Mouse (Mus musculus): ENCODE measurements around the gene Ufsp1. TPM values are rescaled to one million over a fixed set of nuclear protein-coding genes. Genes with fewer than 3 reads are reported as not detected.
A peak's percentile ranks its signal among the peaks of the same experiment; 100 is the strongest.
"Not testable (repeated sequence)": the region's sequence is repeated elsewhere in the genome, so short reads cannot be mapped to it uniquely, and the experiment has no call there.

The Ufsp1 gene
- 11.9 and 12.5 TPM in 2 replicates for polyA plus RNA-seq (2016; fragmentation: Nextera tagmentation; extraction: Ambion mirVana)

DNA sequence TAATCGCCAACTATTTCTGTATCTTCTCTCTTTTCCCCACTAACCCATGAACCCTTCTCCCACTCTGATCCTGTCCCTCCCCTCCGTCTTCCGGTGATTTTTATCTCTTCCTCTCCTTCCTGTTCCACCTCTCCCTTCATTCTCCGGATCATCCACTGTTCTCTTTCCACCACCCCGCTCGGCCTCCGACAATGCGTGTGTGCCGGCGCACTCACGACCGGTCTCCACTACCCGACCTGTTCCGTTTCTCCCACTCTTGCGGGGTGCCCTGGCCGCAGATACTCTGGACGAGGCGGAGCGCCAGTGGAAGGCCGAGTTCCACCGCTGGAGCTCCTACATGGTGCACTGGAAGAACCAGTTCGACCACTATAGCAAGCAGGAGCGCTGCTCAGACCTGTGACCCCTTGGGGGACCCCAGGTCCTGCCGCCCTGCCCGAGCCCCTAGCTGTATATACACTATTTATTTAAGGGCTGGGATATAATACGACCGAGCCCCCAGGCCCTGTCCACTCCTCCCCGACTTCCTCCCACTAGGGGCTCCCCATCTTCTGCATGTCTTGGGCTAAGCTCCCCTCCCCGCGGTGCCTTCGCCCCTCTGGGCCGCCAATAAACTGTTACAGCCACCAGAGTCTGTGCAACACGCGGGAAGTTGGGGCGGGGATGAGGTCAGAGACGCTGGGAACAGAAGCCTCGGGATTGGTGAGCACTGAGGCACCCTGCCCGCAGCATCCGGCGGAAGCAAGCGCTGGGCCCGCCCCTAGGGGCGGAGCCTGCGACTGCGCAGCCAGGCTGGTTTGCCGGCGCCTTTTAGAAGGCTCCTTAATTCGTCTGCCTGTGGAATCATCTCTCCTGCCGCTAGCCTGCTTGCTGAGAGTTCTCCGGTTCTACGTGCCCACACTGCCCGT lies at the start of gene Ufsp1:
Ufsp1 (plus strand) TSS at position 791 of the 905 bp plus-strand sequence.
- WGBS (ENCODE audit: insufficient replicate concordance): under 1% methylated on average over 52 of the region's 52 CpGs
- peak within 1 kb of the TSS; percentile 91 for H3K9ac ChIP-seq
- peak within 1 kb of the TSS; percentile 100 for H3K4me2 ChIP-seq
- no peaks in the 10 kb centered on the region for H3K9me3 ChIP-seq (replicated peaks)
- ATAC-seq: peak; percentile 76
- H3K27ac ChIP-seq: peak within 1 kb of the TSS; percentile 100
- H3K36me3 ChIP-seq: peaks cover 54% of the 10 kb centered on the region
- peak within 1 kb of the TSS; percentile 77 for H3K4me3 ChIP-seq
- H3K4me1 ChIP-seq: peaks cover 67% of the 10 kb centered on the region
- peaks cover 17% of the 10 kb centered on the region for H3K27me3 ChIP-seq (replicated peaks)

DNA sequence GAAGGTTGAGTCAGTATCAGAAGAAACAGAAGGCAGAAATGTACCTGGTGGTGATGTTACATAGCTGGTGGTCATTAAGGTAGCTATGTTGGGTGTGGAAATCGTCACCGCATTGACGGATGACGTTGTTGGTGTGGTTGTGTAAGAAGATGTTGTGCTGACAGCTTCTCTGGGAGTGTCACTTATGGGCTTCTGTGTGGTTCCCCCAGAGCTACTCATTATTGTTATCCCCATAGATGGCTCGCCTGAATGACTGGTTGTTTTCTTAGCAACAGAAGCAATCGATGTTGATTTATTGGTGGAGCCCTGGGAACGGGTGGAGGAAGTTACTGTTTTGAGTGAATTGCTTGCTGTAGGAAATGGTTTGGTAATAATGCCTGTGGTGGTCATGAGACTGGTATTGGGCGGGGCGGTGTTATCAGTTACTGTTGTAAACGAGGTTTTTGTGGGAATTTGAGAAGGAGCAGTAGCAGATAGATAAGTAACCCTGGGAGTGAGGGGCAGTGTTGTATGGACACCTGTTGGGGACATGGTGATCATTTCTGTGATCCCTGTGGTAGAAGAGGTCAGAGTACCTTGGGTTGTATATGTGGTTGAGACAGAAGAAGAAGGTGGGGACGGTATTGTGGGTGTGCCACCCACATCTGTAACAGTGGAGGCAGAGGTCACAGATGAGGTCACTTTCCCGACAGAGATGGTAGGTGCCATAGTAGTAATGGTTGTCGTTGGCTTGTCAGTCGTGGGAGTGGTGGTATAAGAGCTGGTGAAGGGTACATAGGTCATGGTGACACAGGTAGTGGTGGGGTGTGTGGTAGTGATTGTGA lies 30.3 kb upstream of the Ufsp1 start:
- ATAC-seq: no peak
- WGBS (ENCODE audit: insufficient replicate concordance): 45% methylated on average over 14 of the region's 14 CpGs

DNA sequence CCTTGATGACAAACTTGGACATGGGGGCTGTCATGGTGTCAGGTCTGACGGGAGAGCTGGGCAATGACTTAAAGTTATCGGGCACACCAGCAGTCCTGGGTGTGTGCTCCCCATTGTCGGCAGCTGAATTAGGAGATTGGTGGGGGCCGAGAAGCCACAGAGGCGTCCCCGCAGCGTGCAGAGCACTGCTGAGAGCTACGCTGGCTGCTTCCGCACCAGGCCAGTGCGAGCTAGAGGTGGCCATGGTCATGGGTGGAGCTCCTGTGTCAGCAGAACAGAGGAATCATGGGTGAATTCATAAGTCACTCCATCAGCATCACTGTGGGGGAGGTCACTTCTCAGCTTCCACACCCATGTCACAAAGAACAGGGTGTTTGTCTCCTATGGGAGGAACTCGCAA lies 29.6 kb upstream of the Ufsp1 start:
- no peak overlapping the region for H3K4me2 ChIP-seq
- WGBS (ENCODE audit: insufficient replicate concordance): 67% methylated on average over 11 of the region's 11 CpGs
- no peaks in the 10 kb centered on the region for H3K9me3 ChIP-seq (replicated peaks)

More for the DNA sequence above, 30.3 kb upstream of the Ufsp1 start:
- H3K36me3 ChIP-seq: no peaks in the 10 kb centered on the region
- H3K27ac ChIP-seq: no peak overlapping the region
- no peak overlapping the region for H3K9ac ChIP-seq
- H3K4me2 ChIP-seq: no peak overlapping the region
- H3K4me1 ChIP-seq: peaks cover 13% of the 10 kb centered on the region
- H3K4me3 ChIP-seq: no peak overlapping the region
- peaks cover 10% of the 10 kb centered on the region for H3K27me3 ChIP-seq (replicated peaks)
- no peaks in the 10 kb centered on the region for H3K9me3 ChIP-seq (replicated peaks)

DNA sequence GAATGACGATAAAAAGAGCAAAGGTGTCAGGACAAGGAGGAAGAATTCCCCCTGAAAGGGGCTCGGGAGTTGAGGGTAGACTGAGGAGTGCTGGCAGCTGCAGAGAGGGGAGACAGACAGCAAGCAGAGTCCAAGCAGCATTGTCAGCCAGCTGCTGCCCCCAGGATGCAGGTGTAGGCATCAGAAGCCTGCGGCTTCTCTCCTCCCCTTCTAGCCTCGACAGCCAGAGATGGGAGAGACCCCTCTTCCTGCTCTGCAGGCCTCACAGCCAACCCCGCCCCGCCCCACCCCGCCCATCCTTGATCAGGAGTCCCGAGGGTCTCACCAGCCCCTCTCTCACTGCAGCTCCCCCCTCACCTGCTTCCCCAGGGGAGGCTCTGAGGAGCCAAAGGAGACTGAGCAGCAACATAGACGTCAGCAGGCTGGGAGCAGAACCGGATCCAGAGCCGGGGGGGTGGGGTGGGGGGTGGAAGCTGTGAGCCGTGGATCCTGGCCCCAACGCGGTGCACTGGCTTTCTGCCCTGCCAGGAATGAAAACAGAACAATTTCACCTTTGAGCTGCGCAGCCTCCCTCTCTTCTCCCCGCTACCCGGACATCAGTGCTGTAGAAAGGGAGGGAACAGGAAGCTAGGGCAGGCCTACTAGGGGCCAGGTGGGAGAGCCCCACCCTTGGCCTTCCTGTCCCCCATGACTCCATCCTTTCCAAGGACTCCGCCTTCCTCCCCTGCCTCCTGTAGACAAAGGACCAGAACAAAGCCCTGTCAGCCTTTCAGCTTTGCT lies 26.1 kb upstream of the Ufsp1 start:
- Histone ChIP-seq H3K9me3 (replicated peaks) (no peaks in the 10 kb centered on the region), H3K36me3 (no peaks in the 10 kb centered on the region), H3K9ac (no peak overlapping the region), H3K4me3 (no peak overlapping the region), H3K27me3 (replicated peaks) (peaks cover 10% of the 10 kb centered on the region), H3K4me2 (no peak overlapping the region), H3K4me1 (peaks cover 13% of the 10 kb centered on the region), H3K27ac (no peak overlapping the region)
- 22% methylated on average over 17 of the region's 18 CpGs for WGBS (ENCODE audit: insufficient replicate concordance)
- ATAC-seq: no peak

More for the DNA sequence above, 29.6 kb upstream of the Ufsp1 start:
- Histone ChIP-seq H3K27me3 (replicated peaks) (peaks cover 10% of the 10 kb centered on the region), H3K4me1 (peaks cover 13% of the 10 kb centered on the region), H3K27ac (no peak overlapping the region), H3K4me3 (no peak overlapping the region), H3K9ac (no peak overlapping the region), H3K36me3 (no peaks in the 10 kb centered on the region)
- ATAC-seq: no peak

DNA sequence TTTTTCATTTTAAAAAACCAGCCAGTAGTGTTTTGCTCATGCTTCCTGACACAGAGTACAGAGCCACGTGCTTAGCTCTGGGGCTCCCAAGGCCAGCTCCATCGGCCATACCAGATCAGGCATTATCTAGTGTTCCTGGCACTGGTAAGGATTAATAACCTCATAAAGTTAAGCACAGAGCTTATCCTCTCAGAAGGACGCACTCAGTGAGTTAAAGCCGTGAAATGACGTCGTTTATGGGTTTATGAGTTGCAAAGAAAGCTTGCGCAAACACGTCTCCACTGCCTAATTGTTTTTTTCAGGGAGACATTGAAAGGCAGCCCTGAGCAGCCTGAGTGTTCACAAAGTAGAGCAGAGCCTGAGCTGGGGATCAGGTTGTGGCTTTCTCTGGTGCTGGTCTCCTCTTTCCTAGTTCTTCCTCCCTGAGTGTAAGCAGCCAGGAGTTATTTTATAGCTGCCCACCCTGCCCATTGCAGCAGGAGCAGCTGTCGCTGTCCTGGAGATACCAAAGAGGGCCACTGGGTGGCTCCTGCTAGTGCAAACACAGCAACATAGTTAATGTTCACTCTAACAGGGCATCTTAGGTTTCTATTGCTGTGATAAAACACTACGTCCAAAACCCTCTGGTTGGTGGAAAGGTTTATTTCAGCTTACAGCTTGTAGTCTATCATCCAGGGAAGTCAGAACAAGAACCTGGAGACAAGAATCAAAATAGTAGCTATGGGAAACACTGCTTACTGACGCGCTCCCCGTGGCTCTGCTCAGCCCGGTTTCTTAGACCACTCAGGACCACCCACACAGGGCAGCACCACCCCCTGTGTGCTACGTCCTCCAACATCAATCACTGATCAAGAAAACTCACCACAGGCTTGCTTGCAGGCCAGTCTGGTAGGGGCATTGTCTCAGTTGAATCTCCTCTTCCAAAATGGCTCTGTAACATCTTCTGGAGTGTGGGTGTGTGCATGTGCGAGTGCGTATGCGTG lies 16.8 kb upstream of the Ufsp1 start:
- Histone ChIP-seq H3K9me3 (replicated peaks) (0 out of 2 replicates have a peak, but pooled peaks cover 5% of the 10 kb centered on the region), H3K36me3 (no peaks in the 10 kb centered on the region), H3K4me1 (no peaks in the 10 kb centered on the region), H3K27ac (no peak overlapping the region), H3K4me3 (no peak overlapping the region), H3K9ac (no peak overlapping the region), H3K4me2 (no peak overlapping the region), H3K27me3 (replicated peaks) (peaks cover 4% of the 10 kb centered on the region; the same call in 1 of the 2 replicates)
- WGBS (ENCODE audit: insufficient replicate concordance): 55% methylated on average over 18 of the region's 18 CpGs
- ATAC-seq: no peak

DNA sequence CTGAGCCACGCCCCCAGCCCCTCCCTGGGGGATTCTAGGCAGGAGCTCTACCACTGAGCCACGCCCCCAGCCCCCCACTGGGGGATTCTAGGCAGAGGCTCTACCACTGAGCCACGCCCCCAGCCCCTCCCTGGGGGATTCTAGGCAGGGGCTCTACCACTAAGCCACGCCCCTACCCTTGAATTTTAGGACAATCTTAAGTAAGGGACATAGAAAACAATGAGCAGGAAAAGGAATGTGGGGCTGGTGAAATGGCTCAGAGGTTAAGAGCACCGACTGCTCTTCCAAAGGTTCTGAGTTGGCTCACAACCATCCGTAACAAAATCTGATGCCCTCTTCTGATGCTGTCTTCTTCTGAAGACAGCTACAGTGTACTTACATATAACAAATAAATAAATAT lies 10.0 kb upstream of the Ufsp1 start:
- Histone ChIP-seq H3K27me3 (replicated peaks) (peaks cover 31% of the 10 kb centered on the region), H3K4me1 (peaks cover 33% of the 10 kb centered on the region)
- H3K36me3 ChIP-seq; H3K9me3 ChIP-seq (replicated peaks); H3K4me3 ChIP-seq; H3K27ac ChIP-seq; ATAC-seq; H3K4me2 ChIP-seq; H3K9ac ChIP-seq: not testable (repeated sequence)
- WGBS (ENCODE audit: insufficient replicate concordance): 66% methylated on average over 5 of the region's 6 CpGs

DNA sequence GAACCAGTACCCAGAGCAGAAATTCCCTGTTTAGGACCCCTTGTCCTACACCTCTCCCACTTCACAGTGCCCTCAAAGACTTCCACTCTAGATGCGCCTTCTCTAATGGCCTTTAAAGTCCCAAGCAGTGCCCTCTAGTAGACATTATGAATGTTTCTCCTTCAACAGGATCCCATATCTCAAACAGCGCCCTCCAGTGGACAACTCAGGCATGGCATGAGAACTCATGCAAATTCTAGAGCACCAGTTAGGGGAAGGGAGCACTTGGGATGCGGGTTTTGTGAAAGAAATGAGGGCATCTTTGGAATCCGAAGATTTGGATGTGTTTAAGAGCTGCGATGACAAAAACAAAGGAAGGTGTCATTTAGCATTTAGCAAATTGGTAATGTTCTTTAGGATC lies 9.4 kb upstream of the Ufsp1 start:
- Histone ChIP-seq H3K27ac (no peak overlapping the region), H3K4me1 (peaks cover 37% of the 10 kb centered on the region), H3K9ac (no peak overlapping the region), H3K4me3 (no peak overlapping the region), H3K4me2 (no peak overlapping the region), H3K36me3 (no peaks in the 10 kb centered on the region), H3K27me3 (replicated peaks) (peaks cover 36% of the 10 kb centered on the region), H3K9me3 (replicated peaks) (no peaks in the 10 kb centered on the region)
- WGBS (ENCODE audit: insufficient replicate concordance): 49% methylated on average over 5 of the region's 5 CpGs
- no peak for ATAC-seq

DNA sequence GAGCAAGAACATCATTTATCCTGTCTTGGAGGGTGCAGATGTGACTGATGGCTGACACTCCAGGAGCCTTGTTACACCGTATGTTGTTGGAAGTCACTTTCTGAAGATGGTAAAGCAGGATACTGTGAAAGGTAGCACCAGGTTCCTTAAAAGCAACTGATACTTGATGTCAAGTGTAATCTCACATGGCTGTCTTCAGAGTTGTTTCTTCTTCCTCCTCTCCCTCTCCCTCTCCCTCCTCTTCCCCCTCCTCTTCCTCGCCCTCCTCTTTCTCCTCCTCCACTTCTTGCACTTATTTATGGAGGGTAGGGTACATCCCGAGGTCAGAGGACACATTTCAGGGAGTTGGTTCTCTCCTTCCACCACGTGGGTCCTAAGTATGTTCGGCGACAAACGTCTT lies 8.4 kb upstream of the Ufsp1 start:
- Histone ChIP-seq H3K36me3 (no peaks in the 10 kb centered on the region), H3K9ac (no peak overlapping the region), H3K4me2 (no peak overlapping the region), H3K9me3 (replicated peaks) (no peaks in the 10 kb centered on the region), H3K27me3 (replicated peaks) (peaks cover 37% of the 10 kb centered on the region), H3K4me1 (peaks cover 47% of the 10 kb centered on the region), H3K27ac (no peak overlapping the region), H3K4me3 (no peak overlapping the region)
- no peak for ATAC-seq
- 39% methylated on average over 7 of the region's 7 CpGs for WGBS (ENCODE audit: insufficient replicate concordance)

DNA sequence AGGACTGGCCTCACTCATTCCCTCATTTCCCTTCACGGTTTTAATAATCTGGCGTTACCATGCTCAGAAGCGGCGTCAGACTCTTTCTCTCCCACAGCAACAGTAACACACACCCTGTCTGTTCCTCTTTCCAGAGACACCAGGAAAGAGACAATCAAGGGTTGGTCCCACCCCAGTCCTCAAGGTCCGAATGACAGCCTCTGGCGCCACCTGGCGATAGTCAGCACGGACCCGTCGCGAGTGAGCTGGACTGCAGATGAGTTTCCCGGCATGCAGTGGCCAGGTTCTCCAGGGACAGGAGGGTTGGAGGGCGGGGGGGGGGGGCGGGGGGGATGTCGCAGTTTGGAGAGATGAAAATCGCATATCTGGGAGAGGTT lies 7.8 kb upstream of the Ufsp1 start:
- peak overlapping the region; percentile 100 for H3K4me2 ChIP-seq
- H3K4me3 ChIP-seq: peak overlapping the region; percentile 77
- H3K9me3 ChIP-seq (replicated peaks): no peaks in the 10 kb centered on the region
- peaks cover 6% of the 10 kb centered on the region for H3K36me3 ChIP-seq
- H3K4me1 ChIP-seq: peaks cover 53% of the 10 kb centered on the region
- peak overlapping the region; percentile 91 for H3K9ac ChIP-seq
- H3K27ac ChIP-seq: peak overlapping the region; percentile 100
- under 1% methylated on average over 15 of the region's 16 CpGs for WGBS (ENCODE audit: insufficient replicate concordance)
- peaks cover 40% of the 10 kb centered on the region for H3K27me3 ChIP-seq (replicated peaks)
- ATAC-seq: no peak

DNA sequence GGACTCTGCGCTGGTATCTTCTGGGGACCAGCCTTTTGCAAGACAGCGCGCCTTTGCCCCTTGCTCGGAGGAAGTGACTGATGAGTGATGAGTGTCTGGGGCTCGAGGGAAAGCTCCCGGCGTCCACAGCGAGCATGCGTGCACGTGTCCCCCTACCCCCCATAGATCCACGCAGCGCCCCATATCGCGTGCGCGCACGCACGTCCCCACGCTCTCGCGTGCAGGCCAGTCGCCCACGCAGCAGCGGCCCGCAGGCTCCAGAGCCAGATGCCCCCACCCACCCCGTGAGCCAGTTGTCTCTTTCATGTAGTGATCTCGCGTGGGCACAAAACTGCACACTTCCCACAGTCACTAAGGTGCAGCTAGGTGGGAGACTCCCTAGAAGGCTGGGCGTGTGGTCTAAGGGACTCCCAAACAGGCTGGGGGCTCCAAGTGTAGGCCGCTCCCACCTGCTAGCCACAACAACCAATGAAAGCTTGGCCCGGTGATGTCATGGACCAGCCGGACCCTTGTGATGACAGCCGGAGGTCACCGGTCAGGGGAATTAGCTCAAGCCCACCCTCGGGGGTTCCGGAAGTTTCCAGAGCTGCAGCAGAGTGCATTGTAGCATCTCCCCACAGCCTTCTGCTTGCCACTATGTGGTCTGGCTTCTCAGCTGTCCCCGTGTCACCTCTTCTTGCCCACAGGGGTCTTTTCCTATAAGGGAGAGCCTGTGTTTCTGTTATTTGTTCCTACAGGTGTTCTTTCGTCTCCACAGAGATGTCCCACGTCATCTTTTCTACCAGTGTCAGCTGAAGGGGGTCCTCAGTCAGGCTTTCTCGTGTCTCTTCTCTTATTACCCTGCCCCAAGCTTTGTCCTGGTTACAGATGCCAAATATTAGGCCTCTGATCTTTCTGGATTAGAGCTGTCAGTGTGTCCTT lies 7.1 kb upstream of the Ufsp1 start, which contains the start of gene Ache:
Ache (plus strand) TSS at position 488 of the 921 bp plus-strand sequence.
- Histone ChIP-seq H3K27ac (peak within 1 kb of the TSS; percentile 100), H3K4me3 (peak within 1 kb of the TSS; percentile 77), H3K9me3 (replicated peaks) (no peaks in the 10 kb centered on the region), H3K4me1 (peaks cover 60% of the 10 kb centered on the region), H3K36me3 (peaks cover 11% of the 10 kb centered on the region), H3K9ac (peak within 1 kb of the TSS; percentile 91), H3K4me2 (peak within 1 kb of the TSS; percentile 100), H3K27me3 (replicated peaks) (peaks cover 41% of the 10 kb centered on the region)
- no peak for ATAC-seq
- 2% methylated on average over 40 of the region's 40 CpGs for WGBS (ENCODE audit: insufficient replicate concordance)
